15 mouse cellular contexts compared by ENCODE assay signal in the genomic region with DNA sequence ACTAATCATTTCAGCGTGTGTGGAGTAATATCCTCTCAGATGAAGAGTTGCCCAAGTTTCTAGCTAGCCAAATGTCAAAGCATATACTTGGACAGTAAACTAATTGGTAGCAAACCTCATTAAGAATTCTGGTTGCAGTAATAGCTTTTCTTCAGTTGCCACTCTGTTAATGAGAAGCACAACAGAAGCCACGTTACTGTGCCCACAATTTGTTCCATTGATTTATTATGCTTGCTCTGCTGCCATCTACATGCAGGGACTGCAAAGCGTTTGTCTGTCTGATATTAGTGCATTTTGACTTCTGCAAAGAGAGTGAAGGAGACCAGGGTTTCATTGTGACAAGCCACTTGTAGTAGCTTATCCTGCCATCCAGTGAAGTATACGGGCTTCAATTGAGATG. TPM values are rescaled to one million over a fixed set of nuclear protein-coding genes. Genes with fewer than 3 reads are reported as not detected.
A peak's percentile ranks its signal among the peaks of the same experiment; 100 is the strongest.
DNase-seq lines count a peak whose midpoint lies in the region; ATAC-seq and TF ChIP-seq lines count a peak whose summit lies in the region.
"Had no signal": no experiment of that assay in that cellular context is flagged by ENCODE, and none has a peak within 500 bp of the region (broad histone marks: within the 10 kb centered on the region; RNA-seq: fewer than 3 reads in every experiment).

No protein-coding gene starts in this region.

- H3K9me3 ChIP-seq in kidney, postnatal 0 days (replicated peaks; ENCODE audit: low read length) = no peaks in the 10 kb centered on the region
- H3K9me3 ChIP-seq in kidney, embryonic 15.5 days (replicated peaks) = no peaks in the 10 kb centered on the region
- no peaks in the 10 kb centered on the region for H3K9me3 ChIP-seq in liver, postnatal 0 days (ENCODE audit: low read length)
- H3K9me3 ChIP-seq: embryonic facial prominence, embryonic 15.5 days; limb, embryonic 12.5 days; neural tube, embryonic 13.5 days had no signal

- TF ChIP-seq CTCF in kidney, postnatal 0 days (IDR thresholded peaks at IDR 0.05; ENCODE audit: low read depth) = peak; percentile 49
- TF ChIP-seq CTCF in liver, postnatal 0 days (IDR thresholded peaks at IDR 0.05; ENCODE audit: low read depth) = no peak

- 51% methylated on average over 4 of the region's 4 CpGs for WGBS in kidney, postnatal 0 days
- WGBS in kidney, embryonic 15.5 days = 54% methylated on average over 4 of the region's 4 CpGs
- WGBS in liver, postnatal 0 days (ENCODE audit: insufficient replicate concordance) = 53% methylated on average over 4 of the region's 4 CpGs

- no peaks in the 10 kb centered on the region for H3K4me1 ChIP-seq in kidney, postnatal 0 days (replicated peaks; ENCODE audit: insufficient read depth, low read length)
- H3K4me1 ChIP-seq in kidney, embryonic 15.5 days = no peaks in the 10 kb centered on the region
- no peaks in the 10 kb centered on the region for H3K4me1 ChIP-seq in liver, postnatal 0 days (ENCODE audit: insufficient read depth)
- H3K4me1 ChIP-seq: embryonic facial prominence, embryonic 15.5 days; limb, embryonic 12.5 days; neural tube, embryonic 13.5 days had no signal

- H3K4me3 ChIP-seq in kidney, postnatal 0 days (replicated peaks; ENCODE audit: low read depth, low read length) = no peak overlapping the region
- H3K4me3 ChIP-seq in kidney, embryonic 15.5 days (replicated peaks) = no peak overlapping the region
- no peak overlapping the region for H3K4me3 ChIP-seq in liver, postnatal 0 days (ENCODE audit: low read depth, low read length)
- H3K4me3 ChIP-seq: embryonic facial prominence, embryonic 15.5 days; limb, embryonic 12.5 days; neural tube, embryonic 13.5 days had no signal

- H3K36me3 ChIP-seq in kidney, postnatal 0 days (ENCODE audit: insufficient read depth, low read length) = no peaks in the 10 kb centered on the region
- H3K36me3 ChIP-seq in kidney, embryonic 15.5 days = no peaks in the 10 kb centered on the region
- no peaks in the 10 kb centered on the region for H3K36me3 ChIP-seq in liver, postnatal 0 days (replicated peaks; ENCODE audit: insufficient read depth, low read length)
- H3K36me3 ChIP-seq: embryonic facial prominence, embryonic 15.5 days; limb, embryonic 12.5 days; neural tube, embryonic 13.5 days had no signal

- no peaks in the 10 kb centered on the region for H3K27me3 ChIP-seq in kidney, postnatal 0 days (ENCODE audit: insufficient read depth, low read length)
- no peaks in the 10 kb centered on the region for H3K27me3 ChIP-seq in kidney, embryonic 15.5 days
- no peaks in the 10 kb centered on the region for H3K27me3 ChIP-seq in liver, postnatal 0 days (ENCODE audit: insufficient read depth, low read length)
- H3K27me3 ChIP-seq: embryonic facial prominence, embryonic 15.5 days; limb, embryonic 12.5 days; neural tube, embryonic 13.5 days had no signal

- no peak for TF ChIP-seq EP300 in liver, postnatal 0 days (IDR thresholded peaks at IDR 0.05; ENCODE audit: low read depth)

- no peak overlapping the region for H3K27ac ChIP-seq in kidney, postnatal 0 days
- no peak overlapping the region for H3K27ac ChIP-seq in kidney, embryonic 15.5 days
- no peak overlapping the region for H3K27ac ChIP-seq in liver, postnatal 0 days (ENCODE audit: low read depth)
- H3K27ac ChIP-seq: embryonic facial prominence, embryonic 15.5 days; limb, embryonic 12.5 days; macrophage; neural tube, embryonic 13.5 days had no signal

- ATAC-seq in kidney, postnatal 0 days (replicated peaks; ENCODE audit: low FRiP score, low read depth) = no peak
- no peak for ATAC-seq in kidney, embryonic 15.5 days (replicated peaks; ENCODE audit: low FRiP score)
- no peak for ATAC-seq in liver, postnatal 0 days
- ATAC-seq: inflammation-experienced regulatory T-cells, adult 6 months had no signal

- peak; percentile 1 for DNase-seq in cerebellum, adult 18-20 months
- no peak for DNase-seq in cerebellum, adult 11-12 months
- peak; percentile 8 for DNase-seq in kidney, postnatal 0 days (ENCODE audit: low spot score)
- peak; percentile 5 for DNase-seq in embryo, embryonic 10.5 days (ENCODE audit: low spot score)
- DNase-seq in layer of hippocampus, postnatal 14 days (ENCODE audit: low spot score in 2 of 2) = peak; percentile 41 to 82
- no peak for DNase-seq in liver, postnatal 0 days
- DNase-seq in heart, postnatal 10 days = no peak
- DNase-seq: adrenal gland, postnatal 36 days had no signal

- intact Hi-C loops in heart, postnatal 10 days (cut with DNase I) = loop anchor here (5.0 kb wide), 1 partner anchor 382 kb away; the partner anchor contains the start of gene Khdrbs2

- H3K9ac ChIP-seq in kidney, postnatal 0 days (ENCODE audit: low read depth, low read length) = no peak overlapping the region
- no peak overlapping the region for H3K9ac ChIP-seq in kidney, embryonic 15.5 days
- H3K9ac ChIP-seq in liver, postnatal 0 days (replicated peaks) = no peak overlapping the region
- H3K9ac ChIP-seq: embryonic facial prominence, embryonic 15.5 days; limb, embryonic 12.5 days; neural tube, embryonic 13.5 days had no signal

- no peak overlapping the region for H3K4me2 ChIP-seq in kidney, postnatal 0 days (ENCODE audit: low read length)
- H3K4me2 ChIP-seq in kidney, embryonic 15.5 days = no peak overlapping the region
- H3K4me2 ChIP-seq in liver, postnatal 0 days (ENCODE audit: low read depth, low read length) = no peak overlapping the region
- H3K4me2 ChIP-seq: embryonic facial prominence, embryonic 15.5 days; limb, embryonic 12.5 days; neural tube, embryonic 13.5 days had no signal

RNA-seq across cellular contexts. Expression of gene Gm5415, which starts 6.8 kb away (rescaled TPM):
- 0.05 TPM in 1 of 2 replicates, not detected in the other for polyA plus RNA-seq in kidney, postnatal 0 days (2015; fragmentation: Nextera tagmentation; extraction: Ambion mirVana)
- polyA plus RNA-seq in kidney, embryonic 15.5 days (2015; fragmentation: Nextera tagmentation; extraction: Ambion mirVana) = 0.04 TPM in 2 replicates
- total RNA-seq in layer of hippocampus, postnatal 14 days (2021) = not detected
- not detected in 2 replicates for polyA plus RNA-seq in liver, postnatal 0 days (2015; fragmentation: Nextera tagmentation; extraction: Ambion mirVana)
- total RNA-seq in heart, postnatal 10 days (2021) = not detected
- total RNA-seq: adrenal gland, postnatal 36 days; gastrocnemius, postnatal 4 days had no signal
- polyA plus RNA-seq: inflammation-experienced regulatory T-cells, adult 6 months; macrophage had no signal

Comparison
In these comparisons a context has a peak if more than half of its experiments do, and no peak if none do; other contexts are left out.
1. DNase-seq: peak in cerebellum, adult 18-20 months (2 of 2), kidney, postnatal 0 days (single experiment), embryo, embryonic 10.5 days (single experiment) and layer of hippocampus, postnatal 14 days (2 of 2); none in cerebellum, adult 11-12 months (single experiment), liver, postnatal 0 days (single experiment) and heart, postnatal 10 days (0 of 2).